In genomic region chr1:162135451-162136213, GRCm38 (mm10) we compare ENCODE assay signal across 14 mouse cellular contexts.
DNase-seq lines count a peak whose midpoint lies in the region; ATAC-seq lines count a peak whose summit lies in the region.
"Had no signal": no experiment of that assay in that cellular context is flagged by ENCODE, and none has a peak within 500 bp of the region (broad histone marks: within the 10 kb centered on the region; RNA-seq: fewer than 3 reads in every experiment).

No protein-coding gene starts in this region.

- H3K4me2 ChIP-seq in hindbrain, embryonic 13.5 days, result no peak overlapping the region
- peak overlapping the region; percentile 12; the same call in 1 of the 2 replicates for H3K4me2 ChIP-seq in embryonic facial prominence, embryonic 13.5 days
- H3K4me2 ChIP-seq in midbrain, embryonic 14.5 days (ENCODE audit: low read length), result 0 out of 2 replicates have a peak overlapping the region, but pooled peaks have one; percentile 10

- no peaks in the 10 kb centered on the region for H3K9me3 ChIP-seq in hindbrain, embryonic 10.5 days
- H3K9me3 ChIP-seq in hindbrain, embryonic 13.5 days, result no peaks in the 10 kb centered on the region
- H3K9me3 ChIP-seq in embryonic facial prominence, embryonic 13.5 days, result no peaks in the 10 kb centered on the region
- no peaks in the 10 kb centered on the region for H3K9me3 ChIP-seq in limb, embryonic 10.5 days (replicated peaks)
- H3K9me3 ChIP-seq in midbrain, embryonic 14.5 days (ENCODE audit: control insufficient read depth, low read length), result no peaks in the 10 kb centered on the region

- H3K27ac ChIP-seq in hindbrain, embryonic 10.5 days, result peak overlapping the region; percentile 87
- no peak overlapping the region for H3K27ac ChIP-seq in hindbrain, embryonic 13.5 days
- H3K27ac ChIP-seq in embryonic facial prominence, embryonic 13.5 days, result peak overlapping the region; percentile 96
- H3K27ac ChIP-seq in limb, embryonic 10.5 days, result peak overlapping the region; percentile 74
- H3K27ac ChIP-seq in midbrain, embryonic 14.5 days (replicated peaks; ENCODE audit: low read depth, low read length), result no peak overlapping the region; the same call in 1 of the 2 replicates
- H3K27ac ChIP-seq: liver, embryonic 14.5 days had no signal

- WGBS in hindbrain, embryonic 10.5 days, result 57% methylated on average over 11 of the region's 11 CpGs
- 49% methylated on average over 11 of the region's 11 CpGs for WGBS in hindbrain, embryonic 13.5 days
- 48% methylated on average over 11 of the region's 11 CpGs for WGBS in embryonic facial prominence, embryonic 13.5 days
- WGBS in limb, embryonic 10.5 days, result 92% methylated on average over 11 of the region's 11 CpGs
- WGBS in midbrain, embryonic 14.5 days, result 44% methylated on average over 11 of the region's 11 CpGs

- DNase-seq in hindbrain, embryonic 10.5 days (ENCODE audit: low spot score), result peak; percentile 30
- DNase-seq in limb, embryonic 10.5 days (ENCODE audit: low spot score), result no peak
- peak; percentile 41 for DNase-seq in midbrain, embryonic 14.5 days
- no peak for DNase-seq in frontal cortex, postnatal 36 days (ENCODE audit: low spot score in 2 of 2)
- DNase-seq in retina, postnatal 1 day, result no peak
- no peak for DNase-seq in right cerebral cortex, adult 2 months (ENCODE audit: low spot score in 2 of 2)
- DNase-seq: adrenal gland, postnatal 36 days; B cell, adult 2 months; heart, adult 18-20 months; thymus, adult 18-20 months had no signal

- no peak overlapping the region for H3K9ac ChIP-seq in hindbrain, embryonic 13.5 days
- H3K9ac ChIP-seq in embryonic facial prominence, embryonic 13.5 days, result no peak overlapping the region
- no peak overlapping the region for H3K9ac ChIP-seq in midbrain, embryonic 14.5 days (replicated peaks; ENCODE audit: low read length)
- H3K9ac ChIP-seq: liver, embryonic 14.5 days had no signal

- peaks cover 24% of the 10 kb centered on the region for H3K4me1 ChIP-seq in hindbrain, embryonic 10.5 days (replicated peaks)
- H3K4me1 ChIP-seq in hindbrain, embryonic 13.5 days (replicated peaks), result 0 out of 2 replicates have a peak, but pooled peaks cover 4% of the 10 kb centered on the region
- H3K4me1 ChIP-seq in embryonic facial prominence, embryonic 13.5 days, result peaks cover 38% of the 10 kb centered on the region
- peaks cover 29% of the 10 kb centered on the region for H3K4me1 ChIP-seq in limb, embryonic 10.5 days
- H3K4me1 ChIP-seq in midbrain, embryonic 14.5 days (ENCODE audit: control insufficient read depth, insufficient read depth, low read length), result 0 out of 2 replicates have a peak, but pooled peaks cover 8% of the 10 kb centered on the region

- no peak for ATAC-seq in hindbrain, embryonic 13.5 days (ENCODE audit: low FRiP score)
- 0 out of 2 replicates have a peak, but pooled peaks have one; percentile 48 for ATAC-seq in embryonic facial prominence, embryonic 13.5 days (ENCODE audit: insufficient number of reproducible peaks, insufficient read depth, low FRiP score, low TSS enrichment, low read depth)
- ATAC-seq in midbrain, embryonic 14.5 days (ENCODE audit: low FRiP score, low TSS enrichment), result no peak; the same call in 1 of the 2 replicates
- ATAC-seq: Patski had no signal

- no peaks in the 10 kb centered on the region for H3K27me3 ChIP-seq in hindbrain, embryonic 10.5 days (ENCODE audit: insufficient read depth, poor library complexity, severe bottlenecking)
- no peaks in the 10 kb centered on the region for H3K27me3 ChIP-seq in hindbrain, embryonic 13.5 days
- H3K27me3 ChIP-seq in embryonic facial prominence, embryonic 13.5 days, result no peaks in the 10 kb centered on the region
- no peaks in the 10 kb centered on the region for H3K27me3 ChIP-seq in limb, embryonic 10.5 days (ENCODE audit: low read depth, poor library complexity, severe bottlenecking)
- H3K27me3 ChIP-seq in midbrain, embryonic 14.5 days (ENCODE audit: control insufficient read depth, insufficient read depth, low read length), result no peaks in the 10 kb centered on the region
- H3K27me3 ChIP-seq: Patski had no signal

- H3K4me3 ChIP-seq in hindbrain, embryonic 10.5 days, result no peak overlapping the region
- H3K4me3 ChIP-seq in hindbrain, embryonic 13.5 days, result no peak overlapping the region
- H3K4me3 ChIP-seq in embryonic facial prominence, embryonic 13.5 days, result no peak overlapping the region
- no peak overlapping the region for H3K4me3 ChIP-seq in limb, embryonic 10.5 days
- no peak overlapping the region for H3K4me3 ChIP-seq in midbrain, embryonic 14.5 days (replicated peaks; ENCODE audit: low read depth, low read length)

- H3K36me3 ChIP-seq in hindbrain, embryonic 10.5 days, result no peaks in the 10 kb centered on the region
- H3K36me3 ChIP-seq in hindbrain, embryonic 13.5 days, result no peaks in the 10 kb centered on the region
- no peaks in the 10 kb centered on the region for H3K36me3 ChIP-seq in embryonic facial prominence, embryonic 13.5 days
- no peaks in the 10 kb centered on the region for H3K36me3 ChIP-seq in limb, embryonic 10.5 days
- H3K36me3 ChIP-seq in midbrain, embryonic 14.5 days (ENCODE audit: control insufficient read depth, insufficient read depth, low read length), result no peaks in the 10 kb centered on the region

Comparison
In these comparisons a context has a peak if more than half of its experiments do, and no peak if none do; other contexts are left out.
1. H3K27ac ChIP-seq: peak in hindbrain, embryonic 10.5 days (single experiment), embryonic facial prominence, embryonic 13.5 days (single experiment) and limb, embryonic 10.5 days (single experiment); none in hindbrain, embryonic 13.5 days (single experiment) and midbrain, embryonic 14.5 days (single experiment).
2. DNase-seq: peak in hindbrain, embryonic 10.5 days (single experiment) and midbrain, embryonic 14.5 days (single experiment); none in limb, embryonic 10.5 days (single experiment), frontal cortex, postnatal 36 days (0 of 2), retina, postnatal 1 day (single experiment) and right cerebral cortex, adult 2 months (0 of 2).